ENCODE assay signal across 22 mouse cellular contexts in the genomic region with DNA sequence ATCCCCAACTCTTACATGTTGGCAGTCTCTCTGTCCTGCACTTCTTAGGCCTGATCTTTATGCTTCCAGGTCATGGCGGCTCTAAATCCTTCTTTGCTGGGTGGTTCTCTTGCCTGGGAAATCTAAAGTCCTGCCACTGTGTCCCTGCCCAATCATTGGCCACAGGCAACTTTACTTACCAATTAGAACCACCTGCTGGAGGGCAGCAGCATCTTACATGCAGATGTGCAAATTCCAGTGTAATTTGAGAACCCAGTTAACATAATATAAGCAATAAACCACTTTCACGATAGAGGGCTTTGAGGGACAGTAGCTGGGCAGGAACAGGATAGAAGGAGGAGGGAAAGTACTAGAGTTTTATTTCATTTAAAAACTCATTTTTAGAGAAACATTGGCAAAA.
A peak's percentile ranks its signal among the peaks of the same experiment; 100 is the strongest.
DNase-seq lines count a peak whose midpoint lies in the region; ATAC-seq and TF ChIP-seq lines count a peak whose summit lies in the region.
"Had no signal": no experiment of that assay in that cellular context is flagged by ENCODE, and none has a peak within 500 bp of the region (broad histone marks: within the 10 kb centered on the region; RNA-seq: fewer than 3 reads in every experiment).

No protein-coding gene starts in this region.

- no peak overlapping the region for H3K27ac ChIP-seq in hindbrain, embryonic 10.5 days
- no peak overlapping the region for H3K27ac ChIP-seq in hindbrain, embryonic 11.5 days (ENCODE audit: low read depth, low read length)
- no peak overlapping the region for H3K27ac ChIP-seq in embryonic facial prominence, embryonic 10.5 days (replicated peaks)
- peak overlapping the region; percentile 58; the same call in 1 of the 2 replicates for H3K27ac ChIP-seq in limb, embryonic 10.5 days
- no peak overlapping the region for H3K27ac ChIP-seq in heart, adult 2 months
- H3K27ac ChIP-seq in heart, embryonic 11.5 days (ENCODE audit: low read depth, low read length): no peak overlapping the region
- H3K27ac ChIP-seq: embryonic facial prominence, embryonic 12.5 days; heart, embryonic 15.5 days; hindbrain, embryonic 13.5 days; hindbrain, postnatal 0 days; intestine, embryonic 15.5 days had no signal

- no peak for TF ChIP-seq POLR2A in heart, adult 2 months (IDR thresholded peaks at IDR 0.05; ENCODE audit: insufficient read depth, low read depth, low read length)

- TF ChIP-seq EP300 in heart, adult 2 months (IDR thresholded peaks at IDR 0.05; ENCODE audit: insufficient read depth, low read depth, low read length): no peak

- no peaks in the 10 kb centered on the region for H3K9me3 ChIP-seq in hindbrain, embryonic 10.5 days
- H3K9me3 ChIP-seq in hindbrain, embryonic 11.5 days (ENCODE audit: control insufficient read depth, low read length): no peaks in the 10 kb centered on the region
- H3K9me3 ChIP-seq in embryonic facial prominence, embryonic 10.5 days: no peaks in the 10 kb centered on the region
- H3K9me3 ChIP-seq in limb, embryonic 10.5 days (replicated peaks): no peaks in the 10 kb centered on the region
- H3K9me3 ChIP-seq in heart, embryonic 11.5 days (replicated peaks; ENCODE audit: control insufficient read depth, low read length): no peaks in the 10 kb centered on the region
- H3K9me3 ChIP-seq: embryonic facial prominence, embryonic 12.5 days; heart, embryonic 15.5 days; hindbrain, embryonic 13.5 days; intestine, embryonic 15.5 days had no signal

- TF ChIP-seq CTCF in heart, adult 2 months (IDR thresholded peaks at IDR 0.05): no peak

- 66% methylated on average over 2 of the region's 2 CpGs for WGBS in hindbrain, embryonic 10.5 days
- 65% methylated on average over 2 of the region's 2 CpGs for WGBS in hindbrain, embryonic 11.5 days
- 37% methylated on average over 2 of the region's 2 CpGs for WGBS in embryonic facial prominence, embryonic 10.5 days
- WGBS in limb, embryonic 10.5 days: 37% methylated on average over 2 of the region's 2 CpGs
- WGBS in heart, adult 2 months: 71% methylated on average over 2 of the region's 2 CpGs
- 60% methylated on average over 2 of the region's 2 CpGs for WGBS in heart, embryonic 11.5 days (ENCODE audit: insufficient replicate concordance)

- ATAC-seq in hindbrain, embryonic 11.5 days (ENCODE audit: low FRiP score): no peak
- no peak for ATAC-seq in heart, embryonic 11.5 days (replicated peaks; ENCODE audit: insufficient number of reproducible peaks, low FRiP score, low TSS enrichment)
- ATAC-seq: CD4-positive, CD25-positive, alpha-beta regulatory T cell, adult 4 months; forebrain, embryonic 16.5 days; hindbrain, postnatal 0 days; intestine, embryonic 15.5 days had no signal

- no peaks in the 10 kb centered on the region for H3K79me2 ChIP-seq in heart, adult 2 months (replicated peaks; ENCODE audit: control insufficient read depth, insufficient read depth, low read length)

- H3K27me3 ChIP-seq in hindbrain, embryonic 10.5 days (ENCODE audit: insufficient read depth, poor library complexity, severe bottlenecking): no peaks in the 10 kb centered on the region
- no peaks in the 10 kb centered on the region for H3K27me3 ChIP-seq in hindbrain, embryonic 11.5 days (ENCODE audit: control insufficient read depth, insufficient read depth, low read length)
- no peaks in the 10 kb centered on the region for H3K27me3 ChIP-seq in embryonic facial prominence, embryonic 10.5 days (replicated peaks; ENCODE audit: low read depth, poor library complexity, severe bottlenecking)
- H3K27me3 ChIP-seq in limb, embryonic 10.5 days (ENCODE audit: low read depth, poor library complexity, severe bottlenecking): no peaks in the 10 kb centered on the region
- no peaks in the 10 kb centered on the region for H3K27me3 ChIP-seq in heart, adult 2 months (ENCODE audit: control insufficient read depth, insufficient read depth, low read length)
- H3K27me3 ChIP-seq in heart, embryonic 11.5 days (ENCODE audit: control insufficient read depth, insufficient read depth, low read length): no peaks in the 10 kb centered on the region
- H3K27me3 ChIP-seq: embryonic facial prominence, embryonic 12.5 days; heart, embryonic 15.5 days; hindbrain, embryonic 13.5 days; intestine, embryonic 15.5 days had no signal

- H3K4me1 ChIP-seq in hindbrain, embryonic 10.5 days (replicated peaks): 0 out of 2 replicates have a peak, but pooled peaks cover 3% of the 10 kb centered on the region
- H3K4me1 ChIP-seq in hindbrain, embryonic 11.5 days (replicated peaks; ENCODE audit: control insufficient read depth, insufficient read depth, low read length): no peaks in the 10 kb centered on the region
- H3K4me1 ChIP-seq in embryonic facial prominence, embryonic 10.5 days: peaks cover 4% of the 10 kb centered on the region
- peaks cover 6% of the 10 kb centered on the region for H3K4me1 ChIP-seq in limb, embryonic 10.5 days
- no peaks in the 10 kb centered on the region for H3K4me1 ChIP-seq in heart, adult 2 months (ENCODE audit: control insufficient read depth, insufficient read depth, low read length)
- H3K4me1 ChIP-seq in heart, embryonic 11.5 days (ENCODE audit: control insufficient read depth, insufficient read depth, low read length): no peaks in the 10 kb centered on the region
- H3K4me1 ChIP-seq: embryonic facial prominence, embryonic 12.5 days; heart, embryonic 15.5 days; hindbrain, embryonic 13.5 days; intestine, embryonic 15.5 days had no signal

- H3K9ac ChIP-seq in hindbrain, embryonic 11.5 days (ENCODE audit: low read depth, low read length): no peak overlapping the region
- no peak overlapping the region for H3K9ac ChIP-seq in heart, adult 2 months (ENCODE audit: low read depth, low read length)
- no peak overlapping the region for H3K9ac ChIP-seq in heart, embryonic 11.5 days (ENCODE audit: low read depth, low read length)
- H3K9ac ChIP-seq: embryonic facial prominence, embryonic 12.5 days; heart, embryonic 15.5 days; hindbrain, embryonic 13.5 days; intestine, embryonic 15.5 days had no signal

- intact Hi-C loops in heart, adult 2 months (cut with DNase I): no loop called here

- H3K36me3 ChIP-seq in hindbrain, embryonic 10.5 days: no peaks in the 10 kb centered on the region
- H3K36me3 ChIP-seq in hindbrain, embryonic 11.5 days (ENCODE audit: control insufficient read depth, insufficient read depth, low read length): no peaks in the 10 kb centered on the region
- no peaks in the 10 kb centered on the region for H3K36me3 ChIP-seq in embryonic facial prominence, embryonic 10.5 days (replicated peaks)
- H3K36me3 ChIP-seq in limb, embryonic 10.5 days: no peaks in the 10 kb centered on the region
- no peaks in the 10 kb centered on the region for H3K36me3 ChIP-seq in heart, adult 2 months (ENCODE audit: control insufficient read depth, insufficient read depth, low read length)
- H3K36me3 ChIP-seq in heart, embryonic 11.5 days (ENCODE audit: control insufficient read depth, insufficient read depth, low read length): no peaks in the 10 kb centered on the region
- H3K36me3 ChIP-seq: embryonic facial prominence, embryonic 12.5 days; G1E; heart, embryonic 15.5 days; hindbrain, embryonic 13.5 days; intestine, embryonic 15.5 days had no signal

- no peak overlapping the region for H3K4me3 ChIP-seq in hindbrain, embryonic 10.5 days
- H3K4me3 ChIP-seq in hindbrain, embryonic 11.5 days (ENCODE audit: low read depth, low read length): no peak overlapping the region
- H3K4me3 ChIP-seq in embryonic facial prominence, embryonic 10.5 days: no peak overlapping the region
- H3K4me3 ChIP-seq in limb, embryonic 10.5 days: no peak overlapping the region
- no peak overlapping the region for H3K4me3 ChIP-seq in heart, adult 2 months
- no peak overlapping the region for H3K4me3 ChIP-seq in heart, embryonic 11.5 days (ENCODE audit: low read depth, low read length)
- H3K4me3 ChIP-seq: embryonic facial prominence, embryonic 12.5 days; heart, embryonic 15.5 days; hindbrain, embryonic 13.5 days; intestine, embryonic 15.5 days had no signal

- H3K4me2 ChIP-seq in hindbrain, embryonic 11.5 days (replicated peaks; ENCODE audit: low read depth, low read length): no peak overlapping the region
- H3K4me2 ChIP-seq in heart, embryonic 11.5 days: no peak overlapping the region
- H3K4me2 ChIP-seq: embryonic facial prominence, embryonic 12.5 days; heart, embryonic 15.5 days; hindbrain, embryonic 13.5 days; intestine, embryonic 15.5 days had no signal

- DNase-seq in hindbrain, embryonic 10.5 days (ENCODE audit: low spot score): peak; percentile 9
- no peak for DNase-seq in hindbrain, embryonic 11.5 days (ENCODE audit: low spot score)
- peak; percentile 39 for DNase-seq in embryo, embryonic 10 days (ENCODE audit: low spot score)
- DNase-seq in embryonic facial prominence, embryonic 10.5 days (ENCODE audit: low spot score): peak; percentile 56
- peak; percentile 35 for DNase-seq in limb, embryonic 10.5 days (ENCODE audit: low spot score)
- DNase-seq in heart, adult 2 months: no peak
- DNase-seq in urinary bladder, postnatal 14 days (ENCODE audit: low spot score): no peak
- DNase-seq: adrenal gland, adult 8-10 months; adrenal gland, postnatal 36 days; B cell, adult 2 months; cerebellum, adult 2 months; gastrocnemius, postnatal 14 days; heart, postnatal 14 days had no signal

Comparison
In these comparisons a context has a peak if more than half of its experiments do, and no peak if none do; other contexts are left out.
1. DNase-seq: peak in hindbrain, embryonic 10.5 days (single experiment), embryo, embryonic 10 days (single experiment), embryonic facial prominence, embryonic 10.5 days (single experiment) and limb, embryonic 10.5 days (single experiment); none in hindbrain, embryonic 11.5 days (single experiment), heart, adult 2 months (0 of 2) and urinary bladder, postnatal 14 days (single experiment).